Mouse (Mus musculus) midbrain, postnatal 0 days (tissue): ENCODE data around the gene Lnpk. TPM values are rescaled to one million over a fixed set of nuclear protein-coding genes. Genes with fewer than 3 reads are reported as not detected.
A peak's percentile ranks its signal among the peaks of the same experiment; 100 is the strongest.

Experiments
- ATAC-seq: fragments of 200-750 bp; cut with Nextera tagmentation; 2 replicates; pipeline ENCODE4 v1.8.0; 2017; ENCODE audit warnings: moderate number of reproducible peaks, mild to moderate bottlenecking, moderate TSS enrichment, moderate library complexity; ENCODE audit not compliant: low FRiP score
- DNase-seq: peaks from one replicate; pipeline ENCODE4 v3.0.0-alpha.2; 2015; ENCODE audit warnings: low spot score
- H3K27ac ChIP-seq: fragments of 300-500 bp; sonication (generic); 2 replicates; pipeline ENCODE4 v1.5.1; 2014; ENCODE audit warnings: low read depth, mild to moderate bottlenecking, low read length, mixed read lengths
- H3K27me3 ChIP-seq: fragments of 300-500 bp; sonication (generic); 2 replicates; pipeline ENCODE4 v1.6.1; 2014; ENCODE audit warnings: low read length, control low read depth, mixed read lengths; ENCODE audit not compliant: insufficient read depth
- H3K36me3 ChIP-seq: fragments of 300-500 bp; sonication (generic); 2 replicates; pipeline ENCODE4 v1.6.1; 2014; ENCODE audit warnings: low read length, control low read depth, mixed read lengths; ENCODE audit not compliant: insufficient read depth
- H3K4me1 ChIP-seq: fragments of 300-500 bp; sonication (generic); 2 replicates; pipeline ENCODE4 v1.6.1; 2014; ENCODE audit warnings: mild to moderate bottlenecking, control low read depth, antibody characterized with exemption, low read length, mixed read lengths; ENCODE audit not compliant: insufficient read depth
- H3K4me2 ChIP-seq: fragments of 300-500 bp; sonication (generic); 2 replicates; pipeline ENCODE4 v1.6.1; 2014; ENCODE audit warnings: low read depth, mild to moderate bottlenecking, low read length, mixed read lengths; ENCODE audit not compliant: poor library complexity, severe bottlenecking
- H3K4me3 ChIP-seq: fragments of 300-500 bp; sonication (generic); 2 replicates; pipeline ENCODE4 v1.5.1; 2014; ENCODE audit warnings: low read depth, mild to moderate bottlenecking, low read length, moderate library complexity
- H3K9ac ChIP-seq: fragments of 300-500 bp; sonication (generic); replicated peaks from 2 replicates; pipeline ENCODE4 v1.6.1; 2014; ENCODE audit warnings: mild to moderate bottlenecking, low read length, moderate library complexity, mixed read lengths; ENCODE audit not compliant: poor library complexity, severe bottlenecking
- H3K9me3 ChIP-seq: fragments of 300-500 bp; sonication (generic); 2 replicates; pipeline ENCODE4 v1.6.1; 2016; ENCODE audit warnings: low read length, control low read depth
- CTCF ChIP-seq: IDR thresholded peaks from 2 replicates; pipeline ENCODE4 v1.5.1; 2016; ENCODE audit warnings: antibody characterized with exemption, mild to moderate bottlenecking
- WGBS: fragments of 180-500 bp; shearing (Covaris S2); extraction: QIAGEN DNeasy Blood & Tissue Kit; methylation state at CpG from one replicate; pipeline ENCODE4 v1.1.7; 2014; 5-methylcytosine and 5-hydroxymethylcytosine counted together
- polyA plus RNA-seq: library from polyadenylated mRNA; unstranded; fragments of >200 nt; fragmentation: Nextera tagmentation; extraction: Ambion mirVana; gene quantifications from 2 replicates; pipeline ENCODE4 v1.2.1, GENCODE M21; 2015
- total RNA-seq: library from RNA; depleted of rRNA; stranded (reverse); fragments of >200 nt; gene quantifications from 2 replicates; pipeline ENCODE4 v1.2.3, GENCODE M21; 2014; rRNA removed

Lnpk gene
- total RNA-seq (54.6 and 76.0 TPM in 2 replicates), polyA plus RNA-seq (35.2 and 40.2 TPM in 2 replicates)

- TF ChIP-seq CTCF = no peak
- H3K27me3 ChIP-seq = no peaks in the 10 kb centered on the region
- peak; percentile 99 for ATAC-seq
- H3K9me3 ChIP-seq = no peaks in the 10 kb centered on the region
- DNase-seq = peak; percentile 94
- no peaks in the 10 kb centered on the region for H3K4me1 ChIP-seq
- H3K36me3 ChIP-seq = no peaks in the 10 kb centered on the region
- 0% methylated on average over 34 of the region's 34 CpGs for WGBS
- H3K4me3 ChIP-seq = peak within 1 kb of the TSS; percentile 99
- peak within 1 kb of the TSS; percentile 74 for H3K27ac ChIP-seq
- peak within 1 kb of the TSS; percentile 92 for H3K4me2 ChIP-seq
- peak within 1 kb of the TSS; percentile 89 for H3K9ac ChIP-seq
Observed at GRCm38 (mm10) chr2:74578843-74579489, at the start of gene Lnpk. TSS of gene Lnpk (minus strand) at chr2:74579435.

GRCm38 (mm10) chr2:74620368-74620767, 41.1 kb upstream of the Lnpk start:
- Histone ChIP-seq H3K9ac (no peak overlapping the region), H3K27ac (no peak overlapping the region), H3K36me3 (no peaks in the 10 kb centered on the region), H3K4me2 (no peak overlapping the region), H3K27me3 (no peaks in the 10 kb centered on the region), H3K4me1 (no peaks in the 10 kb centered on the region), H3K4me3 (no peak overlapping the region), H3K9me3 (no peaks in the 10 kb centered on the region)
- WGBS = 89% methylated on average over 10 of the region's 10 CpGs
- no peak for TF ChIP-seq CTCF
- DNase-seq (no peak), ATAC-seq (no peak)

- Histone ChIP-seq H3K27me3 (no peaks in the 10 kb centered on the region), H3K9ac (no peak overlapping the region), H3K27ac (no peak overlapping the region), H3K36me3 (no peaks in the 10 kb centered on the region), H3K4me1 (no peaks in the 10 kb centered on the region), H3K4me3 (no peak overlapping the region), H3K9me3 (no peaks in the 10 kb centered on the region), H3K4me2 (no peak overlapping the region)
- ATAC-seq = no peak
- TF ChIP-seq CTCF = no peak
- 86% methylated on average over 3 of the region's 3 CpGs for WGBS
- no peak for DNase-seq
Observed at GRCm38 (mm10) chr2:74619676-74620246, 40.5 kb upstream of the Lnpk start.

DNA sequence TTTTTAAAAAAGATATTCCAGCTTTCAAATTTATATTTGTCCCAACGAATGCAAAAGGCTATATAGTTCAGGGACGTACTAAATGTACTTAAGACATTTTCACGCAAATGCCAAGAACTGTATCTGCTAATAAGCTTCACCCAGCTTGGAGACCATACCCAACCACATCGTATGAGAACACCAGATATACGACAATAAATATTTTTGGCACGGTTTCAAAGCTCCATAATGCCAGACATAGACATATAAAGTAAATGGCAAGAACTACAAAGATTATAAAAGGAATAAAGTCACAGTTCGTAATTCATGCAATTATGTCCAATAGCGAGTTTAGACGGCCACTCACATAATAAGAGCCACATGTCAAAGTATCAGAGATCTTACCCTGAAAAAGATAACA, 38.5 kb upstream of the Lnpk start:
- Histone ChIP-seq H3K9ac (no peak overlapping the region), H3K27me3 (no peaks in the 10 kb centered on the region), H3K9me3 (no peaks in the 10 kb centered on the region; the same call in 1 of the 2 replicates), H3K4me3 (no peak overlapping the region), H3K4me2 (no peak overlapping the region), H3K4me1 (no peaks in the 10 kb centered on the region), H3K36me3 (no peaks in the 10 kb centered on the region), H3K27ac (no peak overlapping the region)
- WGBS = 87% methylated on average over 9 of the region's 9 CpGs
- TF ChIP-seq CTCF = no peak
- DNase-seq (no peak), ATAC-seq (no peak)

- Histone ChIP-seq H3K4me3 (no peak overlapping the region), H3K9me3 (no peaks in the 10 kb centered on the region; the same call in 1 of the 2 replicates), H3K27me3 (no peaks in the 10 kb centered on the region), H3K4me1 (no peaks in the 10 kb centered on the region), H3K36me3 (no peaks in the 10 kb centered on the region), H3K9ac (no peak overlapping the region), H3K4me2 (no peak overlapping the region), H3K27ac (no peak overlapping the region)
- TF ChIP-seq CTCF = no peak
- no peak for DNase-seq
- WGBS = 82% methylated on average over 4 of the region's 4 CpGs
- no peak for ATAC-seq
Observed at GRCm38 (mm10) chr2:74611406-74611805, 32.2 kb upstream of the Lnpk start.

DNA sequence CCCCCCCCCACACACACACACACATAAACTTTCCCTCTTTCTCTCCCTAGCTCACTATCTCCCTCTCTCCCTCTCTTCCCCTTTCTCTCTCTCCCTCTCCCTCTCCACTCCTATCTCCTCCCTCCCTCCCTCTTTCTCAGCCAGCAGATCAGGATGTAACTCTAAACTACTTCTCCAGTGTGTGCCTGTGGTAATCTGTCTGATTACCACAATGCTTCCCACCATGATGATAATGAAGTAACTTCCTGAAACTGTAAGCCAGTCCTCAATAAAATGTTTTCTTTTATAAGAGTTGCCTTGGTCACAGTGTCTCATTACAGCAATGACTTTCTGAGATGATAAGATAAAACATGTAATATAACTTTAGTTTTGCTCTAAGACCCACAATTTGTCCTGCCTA, 30.1 kb upstream of the Lnpk start:
- no peaks in the 10 kb centered on the region for H3K27me3 ChIP-seq
- no peak for DNase-seq
- no peaks in the 10 kb centered on the region; the same call in 1 of the 2 replicates for H3K9me3 ChIP-seq
- no peak overlapping the region for H3K4me2 ChIP-seq
- no peak for ATAC-seq
- no peak for TF ChIP-seq CTCF
- no peak overlapping the region for H3K4me3 ChIP-seq
- H3K27ac ChIP-seq = no peak overlapping the region
- no peaks in the 10 kb centered on the region for H3K36me3 ChIP-seq
- H3K9ac ChIP-seq = no peak overlapping the region
- H3K4me1 ChIP-seq = no peaks in the 10 kb centered on the region
